Mouse (Mus musculus) heart, embryonic 13.5 days (tissue): ENCODE measurements at regions not wholly inside any gene's neighbourhood (a gene's known extent, or its start where the extent isn't known, plus 50 kb on each side); places are given as distances from the start of the nearest gene placed in this dataset.

Source experiments
- ATAC-seq: fragments of 200-750 bp; cut with Nextera tagmentation; 2 replicates; pipeline ENCODE4 v1.8.0; 2017; ENCODE audit warnings: moderate TSS enrichment; ENCODE audit not compliant: insufficient number of reproducible peaks, low FRiP score, low TSS enrichment; ENCODE audit errors: extremely low read depth
- H3K27ac ChIP-seq: fragments of 300-500 bp; sonication (generic); replicated peaks from 2 replicates; pipeline ENCODE4 v1.5.1; 2015; ENCODE audit warnings: moderate library complexity, mild to moderate bottlenecking, inconsistent platforms
- H3K27me3 ChIP-seq: fragments of 300-500 bp; sonication (generic); replicated peaks from 2 replicates; pipeline ENCODE4 v1.6.1; 2015; ENCODE audit warnings: mild to moderate bottlenecking, inconsistent platforms
- H3K36me3 ChIP-seq: fragments of 300-500 bp; sonication (generic); 2 replicates; pipeline ENCODE4 v1.6.1; 2015; ENCODE audit warnings: mild to moderate bottlenecking, inconsistent platforms
- H3K4me1 ChIP-seq: fragments of 300-500 bp; sonication (generic); 2 replicates; pipeline ENCODE4 v1.6.1; 2015; ENCODE audit warnings: inconsistent platforms
- H3K4me2 ChIP-seq: fragments of 300-500 bp; sonication (generic); 2 replicates; pipeline ENCODE4 v1.6.1; 2015; ENCODE audit warnings: inconsistent platforms, mild to moderate bottlenecking, moderate library complexity
- H3K4me3 ChIP-seq: fragments of 300-500 bp; sonication (generic); 2 replicates; pipeline ENCODE4 v1.5.1; 2015; ENCODE audit warnings: moderate library complexity, mild to moderate bottlenecking, inconsistent platforms
- H3K9ac ChIP-seq: fragments of 300-500 bp; sonication (generic); 2 replicates; pipeline ENCODE4 v1.6.1; 2015; ENCODE audit warnings: inconsistent platforms, mild to moderate bottlenecking, moderate library complexity
- H3K9me3 ChIP-seq: fragments of 300-500 bp; sonication (generic); 2 replicates; pipeline ENCODE4 v1.6.1; 2016; ENCODE audit warnings: inconsistent platforms
- WGBS: fragments of 180-500 bp; shearing (Covaris S2); methylation state at CpG from one replicate; pipeline ENCODE4 v1.1.7; 2015; ENCODE audit warnings: mixed read lengths; 5-methylcytosine and 5-hydroxymethylcytosine counted together

DNA sequence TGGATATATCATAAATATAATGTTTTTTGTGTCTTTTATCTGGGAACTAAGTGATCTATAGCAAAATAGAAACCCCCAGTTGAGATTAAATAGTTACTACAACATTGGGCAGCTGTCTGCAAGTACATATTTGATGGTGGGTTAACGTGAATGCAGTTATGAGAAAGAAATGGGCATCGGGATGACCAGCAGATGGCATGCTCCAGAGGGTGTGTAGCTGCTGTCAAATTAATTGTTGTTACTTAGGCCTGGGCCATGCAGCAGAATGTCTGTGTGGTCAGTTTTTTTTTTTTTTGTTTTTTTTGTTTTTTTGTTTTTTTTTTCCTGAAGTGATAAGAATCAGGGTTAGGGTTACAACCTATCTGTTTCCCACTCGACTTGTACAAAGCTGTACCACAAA, 430.2 kb downstream of the Gria2 start:
- H3K36me3 ChIP-seq = no peaks in the 10 kb centered on the region
- H3K4me1 ChIP-seq = no peaks in the 10 kb centered on the region
- no peak for ATAC-seq
- H3K27me3 ChIP-seq = no peaks in the 10 kb centered on the region
- H3K9me3 ChIP-seq = no peaks in the 10 kb centered on the region
- no peak overlapping the region for H3K4me3 ChIP-seq
- no peak overlapping the region for H3K9ac ChIP-seq
- H3K27ac ChIP-seq = no peak overlapping the region
- no peak overlapping the region for H3K4me2 ChIP-seq
- 46% methylated on average over 3 of the region's 3 CpGs for whole genome bisulfite sequencing

DNA sequence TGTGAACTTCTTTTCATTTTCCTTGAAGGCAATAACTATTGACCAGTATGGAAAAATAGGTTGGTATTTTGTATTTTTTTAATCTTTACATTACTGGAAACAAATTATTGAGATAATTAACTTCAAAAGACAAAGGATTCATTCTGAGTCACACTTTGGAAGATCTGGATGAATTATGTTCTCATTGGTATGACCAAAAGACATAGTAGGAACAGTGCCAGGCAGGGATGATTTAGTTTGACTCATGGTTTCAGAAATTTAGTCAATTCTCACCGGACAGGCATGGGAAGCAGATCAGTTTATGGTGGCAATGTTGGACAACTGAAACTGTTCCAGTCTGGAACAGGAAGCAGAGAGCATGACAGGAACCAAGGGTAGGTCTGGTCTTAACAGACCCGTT, 416.6 kb downstream of the Gria2 start:
- H3K4me2 ChIP-seq = no peak overlapping the region
- H3K9me3 ChIP-seq = no peaks in the 10 kb centered on the region
- H3K36me3 ChIP-seq = no peaks in the 10 kb centered on the region
- no peak overlapping the region for H3K9ac ChIP-seq
- no peak for ATAC-seq
- no peaks in the 10 kb centered on the region for H3K27me3 ChIP-seq
- H3K27ac ChIP-seq = no peak overlapping the region
- H3K4me3 ChIP-seq = no peak overlapping the region
- 73% methylated on average over 2 of the region's 2 CpGs for WGBS
- no peaks in the 10 kb centered on the region for H3K4me1 ChIP-seq

GRCm38 (mm10) chr3:80396240-80396639, 406.4 kb downstream of the Gria2 start:
- no peak for ATAC-seq
- 68% methylated on average over 4 of the region's 4 CpGs for WGBS
- H3K27ac ChIP-seq = no peak overlapping the region
- no peaks in the 10 kb centered on the region for H3K4me1 ChIP-seq
- no peaks in the 10 kb centered on the region for H3K36me3 ChIP-seq
- no peaks in the 10 kb centered on the region for H3K27me3 ChIP-seq
- H3K9me3 ChIP-seq = no peaks in the 10 kb centered on the region
- H3K4me2 ChIP-seq = no peak overlapping the region
- H3K9ac ChIP-seq = no peak overlapping the region
- H3K4me3 ChIP-seq = no peak overlapping the region

DNA sequence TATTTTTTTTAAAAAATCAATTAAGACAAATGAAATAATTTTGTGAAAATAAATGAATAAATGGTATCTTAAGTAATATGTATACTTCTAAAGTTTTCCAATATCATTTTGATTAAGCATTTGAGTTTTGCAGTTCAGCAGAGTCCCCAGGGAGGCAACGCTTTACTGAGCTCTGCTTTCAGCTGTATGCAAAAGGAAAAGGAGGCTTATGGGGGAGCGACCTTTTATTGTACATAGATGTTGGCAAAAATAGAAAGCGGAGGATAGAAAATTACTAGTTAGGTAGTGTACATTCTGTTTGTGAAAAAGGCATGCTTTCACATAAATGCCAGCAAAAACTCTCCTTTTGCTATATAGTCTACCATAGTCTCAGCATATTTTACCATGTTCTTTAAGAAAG, 382.2 kb downstream of the Gria2 start:
- H3K4me3 ChIP-seq = no peak overlapping the region
- no peak overlapping the region for H3K9ac ChIP-seq
- 83% methylated on average over 3 of the region's 3 CpGs for WGBS

GRCm38 (mm10) chr3:80421461-80421860, 381.2 kb downstream of the Gria2 start:
- Histone ChIP-seq H3K9me3 (no peaks in the 10 kb centered on the region), H3K4me2 (no peak overlapping the region), H3K36me3 (no peaks in the 10 kb centered on the region), H3K27ac (no peak overlapping the region), H3K4me1 (no peaks in the 10 kb centered on the region), H3K9ac (no peak overlapping the region), H3K4me3 (no peak overlapping the region), H3K27me3 (no peaks in the 10 kb centered on the region)
- ATAC-seq = no peak
- WGBS = 81% methylated on average over 3 of the region's 3 CpGs

More for the DNA sequence above, 382.2 kb downstream of the Gria2 start:
- no peaks in the 10 kb centered on the region for H3K36me3 ChIP-seq
- H3K4me2 ChIP-seq = no peak overlapping the region
- H3K27me3 ChIP-seq = no peaks in the 10 kb centered on the region
- H3K27ac ChIP-seq = no peak overlapping the region
- no peak for ATAC-seq
- H3K9me3 ChIP-seq = no peaks in the 10 kb centered on the region
- no peaks in the 10 kb centered on the region for H3K4me1 ChIP-seq

DNA sequence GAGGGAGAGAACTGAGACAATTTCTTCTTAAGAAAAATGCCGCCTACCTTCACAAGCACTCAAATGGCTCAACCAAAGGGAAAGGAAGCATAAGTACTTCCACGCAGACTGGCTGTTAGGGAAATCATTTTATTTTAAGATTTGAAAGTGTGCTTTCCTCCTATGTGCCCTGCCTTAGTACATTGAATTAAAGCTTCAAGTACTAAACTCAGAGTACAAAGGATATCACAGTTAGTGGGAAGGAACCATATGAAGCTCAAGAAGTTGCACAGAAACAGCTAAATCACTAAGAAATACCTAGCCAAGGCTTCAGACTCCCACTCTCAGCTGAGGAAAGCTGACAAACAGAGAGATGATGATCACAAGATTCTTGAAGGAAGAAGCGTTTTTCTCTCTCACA, 380.5 kb downstream of the Gria2 start:
- H3K4me3 ChIP-seq = no peak overlapping the region
- H3K4me2 ChIP-seq = no peak overlapping the region
- H3K27ac ChIP-seq = no peak overlapping the region
- 65% methylated on average over 3 of the region's 3 CpGs for WGBS
- no peaks in the 10 kb centered on the region for H3K9me3 ChIP-seq
- no peaks in the 10 kb centered on the region for H3K27me3 ChIP-seq
- H3K4me1 ChIP-seq = no peaks in the 10 kb centered on the region
- no peaks in the 10 kb centered on the region for H3K36me3 ChIP-seq
- ATAC-seq = no peak
- H3K9ac ChIP-seq = no peak overlapping the region

- Histone ChIP-seq H3K27me3 (no peaks in the 10 kb centered on the region), H3K9ac (no peak overlapping the region), H3K36me3 (no peaks in the 10 kb centered on the region), H3K9me3 (no peaks in the 10 kb centered on the region), H3K27ac (no peak overlapping the region), H3K4me3 (no peak overlapping the region), H3K4me1 (no peaks in the 10 kb centered on the region), H3K4me2 (no peak overlapping the region)
- 64% methylated on average over 4 of the region's 4 CpGs for WGBS
- no peak for ATAC-seq
These were observed 380.0 kb downstream of the Gria2 start for GRCm38 (mm10) chr3:80422646-80423045.
